Mouse (Mus musculus) retina, postnatal 7 days (tissue): ENCODE data around the gene Runx3.

Experiments
- DNase-seq: peaks from one replicate; pipeline ENCODE4 v3.0.0-alpha.2; 2012; ENCODE audit warnings: low read depth, low spot score

Gene Runx3

DNA sequence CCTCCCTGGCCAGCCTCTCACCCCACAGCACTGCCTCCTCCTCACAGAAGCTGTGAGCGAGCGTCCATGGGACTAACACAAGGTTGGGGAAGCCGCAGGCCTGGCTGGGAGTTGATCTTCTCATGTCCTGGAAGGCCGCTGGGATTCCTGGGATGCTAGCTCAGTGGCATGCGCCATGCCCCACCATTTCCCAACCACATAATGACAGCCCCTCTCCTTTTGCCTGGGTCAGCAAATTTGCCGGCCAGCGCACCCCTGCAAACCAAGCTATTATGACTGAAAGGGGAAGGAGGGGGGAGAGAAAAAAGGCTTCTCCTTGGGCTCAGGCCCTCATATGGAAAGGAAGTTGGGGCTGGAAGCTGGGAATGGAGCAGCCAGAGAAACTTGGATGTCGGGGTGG is 6.8 kb upstream of the Runx3 start:
- DNase-seq = no peak

DNA sequence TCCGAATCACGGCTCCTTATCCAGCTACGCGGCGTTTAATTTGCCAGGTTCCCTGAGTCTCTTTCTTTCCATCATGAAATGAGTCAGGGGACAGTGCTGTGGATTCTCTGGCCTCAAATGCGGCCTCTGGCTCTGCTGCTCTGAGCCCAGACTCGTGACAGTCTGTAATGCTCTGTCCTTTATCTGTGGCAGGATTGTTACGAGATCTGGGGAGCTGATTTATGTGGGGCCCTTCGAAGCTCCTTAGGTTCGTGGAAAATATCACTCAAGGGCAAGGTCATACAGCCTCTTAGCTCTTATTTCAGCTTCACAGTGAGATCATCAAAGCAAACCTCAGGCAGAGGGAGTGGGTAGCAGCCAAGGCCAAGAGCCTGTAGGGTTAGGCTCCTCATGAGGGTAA is 6.2 kb upstream of the Runx3 start:
- DNase-seq = no peak

DNA sequence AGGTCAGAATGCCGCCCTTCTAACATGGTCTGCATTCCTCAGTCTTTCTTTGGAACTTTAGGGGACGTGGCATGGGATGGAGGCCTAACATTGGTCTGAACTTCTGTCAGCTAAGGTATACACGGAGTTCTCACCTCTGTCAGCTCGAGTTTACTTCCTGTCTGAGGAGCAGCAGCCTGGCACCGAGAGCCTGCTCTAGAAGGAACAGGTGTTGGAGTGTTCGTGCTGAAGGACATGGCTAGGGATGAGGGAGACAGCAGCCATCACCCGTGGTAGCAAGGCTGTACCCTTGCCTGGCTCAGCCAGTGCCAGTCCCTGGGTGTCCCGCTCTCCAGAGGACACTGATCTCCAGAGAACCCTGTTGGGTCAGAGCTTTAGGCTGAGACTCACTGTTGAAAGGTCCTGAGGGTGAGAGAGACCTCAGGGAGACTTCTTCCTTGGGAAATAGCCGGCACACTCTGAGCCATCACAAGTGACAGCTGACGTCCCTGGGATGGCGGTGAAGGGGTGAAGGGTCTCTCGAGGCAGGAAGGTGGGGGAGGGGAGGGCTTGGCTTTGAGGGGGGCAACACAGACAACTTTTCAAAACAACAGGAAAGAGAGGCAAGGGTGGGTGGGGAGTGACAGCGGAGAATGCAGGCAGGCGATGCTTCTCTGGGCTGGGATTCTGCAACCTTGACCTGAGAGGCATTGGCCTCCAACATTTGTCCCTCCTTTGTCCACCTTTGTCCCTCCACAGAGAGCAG is 4.9 kb upstream of the Runx3 start:
- DNase-seq = no peak

DNA sequence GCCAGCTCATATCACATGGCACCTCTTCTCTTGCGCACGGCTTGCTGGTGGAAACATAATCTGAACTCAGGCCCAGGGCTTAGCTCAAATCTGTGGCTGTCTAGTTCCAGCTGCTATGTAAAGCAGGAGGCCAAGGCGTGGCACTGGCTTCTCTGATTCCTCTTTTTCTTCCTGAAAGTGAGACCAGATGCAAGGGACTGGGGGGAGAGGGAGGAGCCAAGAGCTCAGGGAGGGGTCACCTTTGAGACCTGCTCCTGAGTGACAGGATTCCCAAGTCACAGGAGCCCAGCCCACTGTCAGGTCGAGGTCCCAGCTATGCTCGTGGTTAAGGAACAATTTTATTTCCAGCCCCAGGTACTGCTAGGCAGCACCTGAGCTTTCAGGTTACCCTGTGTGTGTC is 4.1 kb upstream of the Runx3 start:
- no peak for DNase-seq

DNA sequence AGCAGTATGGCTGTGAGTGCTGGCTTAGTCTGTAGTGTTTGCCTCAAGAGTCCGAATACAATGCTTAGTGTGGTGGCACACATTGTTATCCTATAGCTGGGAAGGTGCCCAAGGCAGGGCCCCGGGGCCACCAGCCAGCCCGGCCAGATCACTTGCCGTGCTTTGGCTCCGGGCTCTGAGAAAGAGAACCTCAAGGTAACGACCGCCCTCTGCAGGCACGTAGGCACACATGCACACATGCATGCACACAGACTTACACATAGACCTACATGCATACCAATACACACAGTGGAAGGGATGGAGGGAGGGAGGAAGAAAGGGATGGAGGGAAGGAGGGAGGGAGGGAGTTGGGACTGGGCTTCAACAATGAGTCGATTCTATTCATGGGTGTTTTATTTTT is 2.6 kb upstream of the Runx3 start:
- DNase-seq = no peak

DNA sequence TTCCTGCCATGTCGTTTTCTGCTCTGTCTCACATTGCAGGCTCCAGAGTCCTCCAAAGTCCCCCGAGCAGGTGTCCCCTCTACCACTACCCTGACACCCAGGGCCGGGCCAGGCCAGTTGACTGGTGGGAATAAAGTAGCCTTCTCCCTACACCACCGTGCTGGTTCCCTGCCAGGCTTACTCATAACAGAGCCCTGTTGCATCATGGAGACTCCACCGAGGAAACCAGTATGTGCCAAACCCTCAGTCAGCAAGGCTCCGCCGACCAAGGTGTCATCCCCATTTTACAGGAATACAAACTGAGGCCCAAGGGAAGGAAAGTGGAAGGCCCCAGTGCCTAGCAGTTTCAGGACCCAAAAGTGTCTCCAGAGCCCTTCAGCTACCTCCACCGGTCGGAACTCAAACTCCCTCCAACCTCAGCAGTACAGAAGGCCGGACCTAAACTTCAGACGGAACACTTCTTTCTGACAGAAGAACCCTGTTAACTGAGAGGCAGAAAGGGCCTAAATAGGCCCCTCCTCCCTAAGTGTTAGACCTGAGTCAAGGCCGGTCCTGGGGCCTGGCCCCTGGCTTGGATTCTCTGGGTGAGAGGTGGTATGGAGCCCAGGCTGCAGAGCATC is 1.5 kb upstream of the Runx3 start:
- no peak for DNase-seq

DNA sequence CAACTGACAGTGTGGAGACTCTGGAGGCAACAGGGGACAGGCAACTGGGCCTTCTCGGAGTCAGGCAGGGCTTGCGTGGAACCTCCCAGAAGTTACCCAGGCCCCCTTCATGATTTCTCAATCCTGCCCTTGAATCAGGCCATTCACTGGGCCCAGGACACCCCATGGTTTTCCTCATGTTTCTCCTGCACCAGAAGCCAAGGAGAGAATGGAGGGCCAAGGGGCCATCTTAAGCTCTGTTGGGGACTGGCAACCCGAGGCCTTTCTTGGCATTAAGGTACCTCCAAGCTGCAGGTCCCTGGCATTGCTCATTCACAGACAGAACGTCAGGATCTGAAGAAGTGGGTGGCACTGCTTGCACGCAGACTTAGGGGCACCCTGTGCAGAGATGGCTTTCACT is 3.3 kb downstream of the Runx3 start:
- DNase-seq = no peak

DNA sequence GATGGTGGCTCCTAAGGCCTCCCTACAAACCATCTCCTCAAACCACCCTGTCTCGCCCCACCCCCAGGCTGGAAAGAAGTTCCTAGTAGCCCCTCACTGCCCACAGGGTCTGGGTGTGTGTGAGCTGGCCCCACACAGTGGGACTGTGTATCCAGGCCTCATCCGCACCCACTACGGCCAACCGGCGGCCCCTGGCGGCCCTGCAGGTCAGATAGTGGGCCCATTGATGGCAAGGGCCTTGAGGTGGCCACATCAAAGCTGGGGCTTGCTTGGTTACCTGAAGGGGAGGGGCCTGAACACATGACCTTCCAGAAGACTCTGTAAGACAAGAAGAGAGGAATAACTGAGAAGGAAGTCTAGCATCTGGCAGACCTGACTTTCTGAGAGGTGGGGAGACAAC is 4.3 kb downstream of the Runx3 start:
- no peak for DNase-seq

DNA sequence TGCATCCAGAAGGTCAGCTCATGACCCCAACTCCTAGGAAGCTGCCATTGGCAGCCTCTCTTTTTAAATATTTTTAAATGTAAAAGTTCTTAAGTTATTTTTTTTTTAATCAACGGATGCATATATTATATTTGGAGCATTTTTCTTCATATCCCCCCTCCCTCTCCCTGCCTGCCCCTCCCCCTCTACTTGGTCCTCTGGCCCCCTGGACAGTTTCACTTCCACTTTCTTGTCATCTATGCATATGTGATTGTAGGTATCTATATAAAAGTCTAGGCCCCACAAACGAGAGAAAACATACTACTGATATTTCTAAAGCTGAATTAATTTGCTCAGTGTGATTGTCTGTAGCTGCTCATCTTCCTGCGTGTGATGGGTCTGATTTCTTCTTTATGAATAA is 4.7 kb downstream of the Runx3 start:
- DNase-seq = no peak

DNA sequence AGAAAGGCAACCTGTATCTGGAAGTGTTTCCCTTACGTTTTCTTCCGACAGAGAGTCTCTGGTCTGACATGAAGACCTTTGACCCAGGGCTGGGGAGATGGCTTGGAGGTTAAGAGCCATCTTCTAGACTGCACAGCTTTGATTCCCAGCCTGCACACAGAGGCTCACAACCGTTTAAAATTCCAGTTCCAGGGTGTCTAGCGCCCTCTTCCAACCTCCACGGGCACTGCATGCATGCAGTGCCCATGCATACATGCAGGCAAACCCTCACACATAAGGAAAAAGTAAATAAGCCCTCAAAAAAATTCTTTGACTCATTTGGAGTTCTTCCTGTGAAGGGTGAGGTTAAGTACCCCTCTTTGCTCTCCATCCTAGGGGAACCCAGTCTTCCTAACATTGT is 5.9 kb downstream of the Runx3 start:
- no peak for DNase-seq

DNA sequence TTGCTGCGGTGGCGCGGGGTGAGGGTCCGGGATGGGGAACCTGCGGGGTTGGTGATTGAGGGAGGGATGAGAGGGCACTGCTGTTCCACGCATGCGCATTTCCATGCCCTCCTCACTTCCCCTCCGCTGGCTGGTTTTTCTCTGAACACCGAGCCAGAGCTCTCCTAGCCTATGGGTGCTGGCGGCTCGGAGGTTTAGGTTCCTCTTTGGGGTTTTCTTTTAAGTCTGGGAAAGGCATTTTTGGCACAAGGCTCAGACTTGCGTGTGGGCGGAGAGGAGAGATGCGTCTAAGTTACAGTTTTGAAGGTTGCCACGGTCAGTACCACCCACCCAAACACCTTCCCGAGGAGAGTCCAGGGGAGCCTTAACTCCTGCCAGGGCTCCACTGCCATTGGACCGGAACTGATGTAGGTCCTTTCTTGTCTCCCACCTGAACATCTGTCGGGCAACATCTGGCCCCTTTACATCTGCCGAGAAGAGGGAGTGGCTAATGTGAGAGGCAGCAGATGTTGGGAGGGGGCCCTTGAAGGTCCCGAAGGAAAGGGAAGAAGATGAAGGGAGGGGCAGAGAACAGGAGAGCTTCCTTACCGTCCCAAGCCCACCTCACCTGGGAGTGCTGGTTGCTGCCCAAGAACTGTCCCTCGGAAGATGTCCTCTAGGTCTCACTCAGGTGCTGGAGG is 8.5 kb downstream of the Runx3 start:
- DNase-seq = no peak

DNA sequence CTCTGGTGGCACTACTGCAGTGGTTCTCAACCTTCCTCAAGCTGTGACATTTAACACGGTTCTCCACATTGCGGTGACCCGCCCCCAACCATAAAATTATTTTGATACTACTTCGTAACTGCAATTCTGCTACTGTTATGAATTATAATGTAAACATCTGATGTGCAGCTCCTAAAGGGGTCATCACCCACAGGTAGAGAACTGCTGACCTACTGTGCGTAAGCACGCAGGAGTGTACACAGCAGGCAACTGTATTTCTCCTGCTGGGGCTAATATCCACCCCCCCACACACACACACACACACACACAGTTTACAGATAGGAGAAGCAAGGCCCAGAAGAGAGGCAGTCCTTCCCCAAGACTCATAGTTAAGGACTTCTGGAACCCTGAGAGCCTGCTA is 9.7 kb downstream of the Runx3 start:
- DNase-seq = no peak

DNA sequence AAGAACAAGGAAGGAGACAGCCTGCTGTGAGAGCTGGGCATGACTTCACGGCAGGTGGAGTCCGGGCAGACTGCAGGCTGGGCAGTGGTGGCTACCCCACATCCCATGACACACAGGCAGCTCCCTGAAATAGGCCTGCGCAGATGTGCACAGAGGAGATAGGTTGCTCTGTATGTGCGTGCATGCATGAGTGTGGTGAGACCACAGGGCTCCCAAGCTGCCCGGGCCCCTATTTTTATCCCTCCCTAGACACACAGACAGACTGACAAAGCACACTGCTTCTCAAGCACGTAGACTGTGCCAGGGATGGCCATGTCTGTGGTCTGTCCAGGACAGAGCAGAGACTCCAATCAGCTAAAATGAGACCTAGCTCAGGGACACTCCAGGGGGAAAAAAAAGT is 10.7 kb downstream of the Runx3 start:
- DNase-seq = no peak

DNA sequence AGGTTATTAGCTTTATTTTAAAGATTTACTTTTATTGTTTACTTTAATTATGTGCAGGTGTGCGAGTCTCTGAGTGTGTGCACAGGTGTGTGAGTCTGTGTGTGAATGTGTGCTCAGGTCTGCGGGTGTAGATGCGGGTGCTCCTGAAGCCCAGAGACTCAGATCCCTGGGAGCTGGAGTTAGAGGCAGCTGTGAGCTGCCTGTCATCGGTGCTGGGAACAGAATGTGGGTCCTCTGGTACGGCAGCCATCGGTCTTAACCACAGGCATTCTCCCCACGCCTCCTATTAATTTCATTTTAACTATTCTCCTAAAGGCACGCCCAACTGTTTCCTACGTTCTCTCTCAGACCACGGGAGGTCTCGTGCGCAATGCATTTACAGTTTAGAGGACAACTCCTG is 12.3 kb downstream of the Runx3 start:
- DNase-seq = no peak

DNA sequence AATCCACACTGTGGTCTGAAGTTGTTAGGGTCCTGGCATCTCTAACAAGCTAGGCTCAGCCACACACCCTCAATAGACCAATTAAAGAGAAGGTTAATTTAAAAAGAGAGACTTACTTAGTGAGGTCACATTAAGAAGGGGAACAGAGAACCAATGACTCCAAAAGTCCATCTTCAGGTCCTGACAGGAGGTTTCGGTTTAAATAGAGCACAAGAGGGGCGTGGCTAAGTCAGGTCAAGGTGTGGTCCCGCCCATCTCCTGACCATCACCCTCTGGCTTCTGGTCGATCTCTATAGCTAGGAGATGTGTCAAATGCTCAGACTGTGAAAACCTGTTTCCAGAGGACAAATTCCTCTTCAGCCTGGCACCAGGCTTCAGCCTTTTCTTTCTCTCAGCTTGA is 13.3 kb downstream of the Runx3 start:
- no peak for DNase-seq

DNA sequence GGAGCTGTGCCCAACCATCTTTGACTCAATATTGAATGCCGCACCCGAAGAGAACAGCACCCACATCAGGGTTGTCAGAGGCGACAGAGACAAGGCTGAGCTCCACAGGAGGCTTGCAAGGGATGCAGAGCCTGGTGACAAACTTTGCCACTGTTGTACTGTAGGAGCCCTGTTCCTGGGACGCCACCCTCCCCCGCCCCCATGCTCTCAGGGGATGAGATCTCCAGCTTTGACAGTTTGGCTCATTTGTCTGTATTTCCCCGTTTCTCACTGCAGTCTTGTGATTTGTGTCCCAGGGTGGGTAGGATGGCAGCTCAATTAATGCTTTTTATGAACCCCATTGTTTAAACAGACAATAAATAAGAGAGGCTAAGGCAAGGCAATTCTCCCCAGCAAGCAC is 14.9 kb downstream of the Runx3 start:
- no peak for DNase-seq

DNA sequence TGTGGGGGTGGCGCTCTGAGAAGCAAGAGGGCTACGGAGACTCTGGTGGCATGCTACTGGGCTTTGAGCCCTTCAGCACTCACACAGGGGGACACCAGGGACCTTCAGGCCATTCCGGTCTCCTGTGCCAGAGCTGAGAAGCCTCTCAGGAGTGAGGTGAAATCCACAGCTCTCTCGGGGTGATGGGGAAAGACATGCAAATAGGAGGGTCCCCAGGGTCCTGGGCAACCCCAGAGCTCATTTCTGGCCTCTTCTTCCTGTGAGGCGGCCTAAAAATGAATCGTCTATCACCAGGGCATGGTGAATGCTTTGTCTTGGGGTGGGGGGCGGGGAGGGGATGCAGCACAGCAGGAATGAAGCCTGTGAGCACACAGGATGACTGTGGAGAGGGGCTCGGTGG is 15.8 kb downstream of the Runx3 start:
- no peak for DNase-seq

DNA sequence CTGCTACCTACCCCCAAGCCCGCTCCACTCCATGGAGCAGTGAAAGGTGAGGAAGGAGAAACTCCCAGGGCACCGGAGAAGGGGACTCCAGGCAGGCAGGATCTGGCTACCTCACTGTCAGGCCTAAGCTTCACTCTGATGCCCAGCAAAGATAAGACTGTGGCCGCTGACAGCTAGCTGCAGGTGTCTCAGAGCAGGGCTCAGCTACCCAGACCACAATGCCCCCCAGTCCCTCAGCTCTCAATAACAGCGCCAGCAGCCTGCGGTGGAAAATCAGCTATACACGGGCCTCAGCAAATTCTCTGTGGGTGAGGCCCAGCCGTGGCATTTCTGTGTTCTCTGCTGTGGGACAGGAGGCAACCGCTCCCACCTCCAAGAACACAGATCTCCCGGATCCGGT is 16.2 kb downstream of the Runx3 start:
- DNase-seq = no peak

DNA sequence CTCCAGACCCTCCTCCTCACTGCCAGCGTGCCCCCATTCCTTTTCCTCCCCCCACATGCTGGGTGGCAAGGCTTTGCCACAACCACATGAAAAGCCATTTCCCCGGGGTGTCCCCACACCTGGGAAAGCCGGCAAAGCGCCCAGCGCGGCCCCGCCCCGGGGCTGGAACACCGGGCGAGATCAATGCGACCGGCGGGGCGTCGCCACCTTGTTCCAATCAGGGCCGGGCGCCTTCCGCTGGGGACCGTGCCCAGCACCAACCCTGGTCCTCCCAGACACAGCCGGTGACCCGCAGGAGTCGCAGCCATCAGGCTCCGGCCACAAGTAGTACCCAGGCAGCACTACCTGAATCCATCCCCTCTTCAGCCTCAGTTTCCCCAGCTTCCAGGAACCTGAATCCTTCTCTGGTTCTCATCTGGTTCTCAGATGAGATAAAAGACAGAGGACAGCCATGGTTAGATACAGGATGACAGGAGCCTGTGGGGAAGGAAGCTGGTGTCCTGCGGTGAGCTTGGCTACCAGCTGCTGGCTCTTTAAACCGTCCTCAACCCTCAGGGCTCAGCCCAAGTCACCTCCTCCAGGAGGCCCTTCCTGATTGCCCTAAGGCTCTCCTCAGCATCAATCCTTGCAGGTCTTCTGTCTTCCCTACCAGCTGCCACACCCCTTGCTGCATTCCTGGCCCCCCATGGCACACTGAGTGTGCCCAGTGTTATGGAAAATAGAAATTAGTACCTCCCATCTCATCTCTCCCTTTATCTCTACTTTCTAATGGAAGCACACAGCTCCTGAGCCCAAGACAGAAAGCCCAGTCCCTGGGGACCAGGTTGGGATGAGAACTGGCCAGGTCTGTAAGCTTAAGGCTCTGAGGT is 20.4 kb downstream of the Runx3 start:
- no peak for DNase-seq

DNA sequence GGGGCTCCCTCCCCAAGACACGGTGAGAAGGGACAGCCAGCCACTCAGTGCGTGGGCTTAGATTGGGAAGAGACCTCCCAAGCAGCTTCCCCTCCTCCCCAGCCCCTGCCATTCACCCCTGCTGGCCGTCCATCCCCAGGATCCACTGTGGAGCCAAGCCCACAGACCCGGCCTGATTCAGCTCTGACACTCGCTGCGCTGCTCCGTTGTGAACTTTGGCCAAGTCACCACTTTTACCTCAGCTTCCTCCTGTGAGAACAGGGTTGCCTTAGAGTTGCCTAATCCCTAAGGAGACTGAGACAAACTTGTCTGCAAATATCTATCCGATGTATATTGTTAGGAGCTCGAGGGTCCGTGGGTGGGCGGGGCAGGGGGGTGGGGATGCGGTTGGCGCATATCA is 21.3 kb downstream of the Runx3 start:
- DNase-seq = no peak

DNA sequence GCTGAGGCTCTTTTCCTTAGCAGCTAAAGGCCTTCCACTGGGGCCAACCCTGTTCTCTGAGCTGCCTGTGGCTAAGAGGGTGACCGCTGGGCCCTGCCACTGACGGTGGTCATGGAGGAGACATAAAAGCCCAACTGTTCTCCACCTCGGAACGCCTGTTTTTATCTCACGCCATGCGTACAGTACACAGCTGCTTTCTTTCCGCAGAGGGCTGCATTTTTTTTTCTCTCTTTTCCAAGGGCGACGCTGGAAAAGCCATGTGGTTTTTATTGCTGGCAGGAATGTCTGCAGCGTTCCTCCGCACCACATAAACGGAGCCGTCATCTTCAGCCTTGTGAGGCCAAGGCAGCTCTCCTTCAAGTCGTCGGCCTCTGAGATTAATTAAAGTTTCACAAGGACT is 26.3 kb downstream of the Runx3 start:
- DNase-seq = no peak

DNA sequence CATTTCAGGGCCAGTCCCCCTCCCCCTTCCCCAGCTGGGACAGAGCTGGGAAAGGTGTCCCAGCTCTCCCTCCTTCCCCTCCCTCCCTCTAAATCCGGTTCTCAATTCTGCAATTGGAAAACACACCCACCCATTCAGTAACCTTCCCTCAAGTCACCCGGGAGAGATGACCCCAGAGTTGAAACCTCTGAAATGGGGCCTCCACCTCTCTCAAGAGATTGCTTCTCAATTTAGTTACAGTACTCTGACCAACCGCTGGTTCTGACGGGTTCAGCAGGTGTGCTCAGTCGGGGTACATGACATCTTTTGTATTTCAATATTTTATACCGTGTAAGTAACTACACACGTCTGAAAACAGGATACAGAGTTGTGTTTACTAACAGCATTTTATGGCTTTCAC is 28.2 kb downstream of the Runx3 start:
- no peak for DNase-seq
